Mouse (Mus musculus) embryonic fibroblast, embryonic 13.5 days (primary cell): Measurements from ENCODE around the gene Cacnb4.

Experiments used
- CTCF ChIP-seq: IDR thresholded peaks from 2 replicates; pipeline ENCODE4 v1.5.1; 2011; ENCODE audit warnings: mild to moderate bottlenecking, control low read depth, low read length, moderate library complexity, borderline replicate concordance; ENCODE audit not compliant: insufficient read depth
- POLR2A ChIP-seq: IDR thresholded peaks from 2 replicates; pipeline ENCODE4 v1.6.1; 2011; ENCODE audit warnings: low read depth, mild to moderate bottlenecking, control low read depth, low read length, moderate library complexity

- TF ChIP-seq CTCF (no peak), POLR2A (no peak)
These were observed 139.0 kb downstream of the Cacnb4 start for GRCm38 (mm10) chr2:52537645-52538044.
